Mouse (Mus musculus) liver, embryonic 14.5 days (tissue): ENCODE data around the gene Tnfrsf19.

ENCODE experiments used
- CTCF ChIP-seq: IDR thresholded peaks from 2 replicates; pipeline ENCODE4 v1.5.1; 2016; ENCODE audit warnings: antibody characterized with exemption, low read depth, control low read depth
- EP300 ChIP-seq: IDR thresholded peaks from 2 replicates; pipeline ENCODE4 v1.6.1; 2016; ENCODE audit warnings: antibody characterized with exemption, low read depth

- no peak for TF ChIP-seq CTCF
- no peak for TF ChIP-seq EP300
These were observed 41.0 kb downstream of the Tnfrsf19 start for GRCm38 (mm10) chr14:61005127-61005837.
